Mouse (Mus musculus) C2C12 (cell line): Measurements from ENCODE around the gene 2510039O18Rik.
A peak's percentile ranks its signal among the peaks of the same experiment; 100 is the strongest.

ENCODE experiments used
- CTCF ChIP-seq: IDR thresholded peaks from one replicate; pipeline ENCODE4 v1.5.1; 2011; ENCODE audit not compliant: control insufficient read depth, insufficient read depth, insufficient read length
- MAX ChIP-seq: IDR thresholded peaks from one replicate; pipeline ENCODE4 v1.6.1; 2011; ENCODE audit warnings: mild to moderate bottlenecking, control low read depth
- USF1 ChIP-seq: IDR thresholded peaks from one replicate; pipeline ENCODE4 v1.6.1; 2011; ENCODE audit warnings: low read depth, mild to moderate bottlenecking, control low read depth, moderate library complexity

GRCm38 (mm10) chr4:147953590-147953989, 12.9 kb downstream of the 2510039O18Rik start:
- TF ChIP-seq CTCF (peak; percentile 20), MAX (no peak), USF1 (no peak)
